Comparison of ENCODE assay signal across 15 mouse cellular contexts in the genomic region with DNA sequence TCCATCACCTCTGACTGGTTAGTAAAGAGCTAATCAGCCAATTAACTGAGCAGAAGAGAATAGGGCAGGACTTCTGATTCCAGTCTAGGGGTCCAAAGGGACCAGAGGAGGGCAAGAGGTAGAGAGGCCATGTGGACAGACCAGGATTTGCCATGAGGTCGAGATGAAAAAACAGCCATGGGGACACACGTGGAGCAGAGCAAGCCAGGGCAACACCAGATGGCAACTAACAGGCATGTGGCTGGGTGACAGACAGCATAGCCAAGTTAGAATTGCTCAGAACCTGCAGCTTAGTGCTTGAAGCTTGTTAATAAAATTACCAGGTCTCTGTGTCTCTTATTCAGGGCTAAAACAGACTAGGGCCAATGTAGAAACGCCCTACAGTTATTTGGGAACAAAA.
DNase-seq lines count a peak whose midpoint lies in the region.
"Had no signal": no experiment of that assay in that cellular context is flagged by ENCODE, and none has a peak within 500 bp of the region (broad histone marks: within the 10 kb centered on the region; RNA-seq: fewer than 3 reads in every experiment).

No protein-coding gene starts in this region.

- intact Hi-C loops in left cerebral cortex, postnatal 4 days (cut with DNase I), result no loop called here

- DNase-seq in left cerebral cortex, postnatal 4 days, result peak; percentile 13
- DNase-seq in left cerebral cortex, adult 11 months (ENCODE audit: low spot score), result no peak
- DNase-seq in cerebellum, adult 11 months, result peak; percentile 61
- DNase-seq in cerebellum, adult 8-10 months, result peak; percentile 60
- DNase-seq in cerebellum, postnatal 36 days, result peak; percentile 65 to 70
- DNase-seq in ovary, postnatal 14 days (ENCODE audit: low spot score), result no peak
- no peak for DNase-seq in lung, postnatal 25 days (ENCODE audit: low spot score)
- DNase-seq in thymus, postnatal 0 days (ENCODE audit: low spot score), result no peak
- DNase-seq: adrenal gland, postnatal 10 days; gastrocnemius, postnatal 14 days; heart, adult 2 months; heart, postnatal 14 days; kidney, adult 2 months; liver; thymus, adult 2 months had no signal

Comparison
In these comparisons a context has a peak if more than half of its experiments do, and no peak if none do; other contexts are left out.
1. DNase-seq: peak in left cerebral cortex, postnatal 4 days (single experiment), cerebellum, adult 11 months (single experiment), cerebellum, adult 8-10 months (single experiment) and cerebellum, postnatal 36 days (2 of 2); none in left cerebral cortex, adult 11 months (single experiment), ovary, postnatal 14 days (single experiment), lung, postnatal 25 days (single experiment) and thymus, postnatal 0 days (single experiment).